Mouse (Mus musculus) ovary, postnatal 14 days (tissue): ENCODE measurements around the gene Castor2.

ENCODE experiments used
- DNase-seq: peaks from one replicate; pipeline ENCODE4 v3.0.0; 2022; ENCODE audit warnings: low spot score

The Castor2 gene

GRCm38 (mm10) chr5:134102720-134103119 lies 3.2 kb downstream of the Castor2 start:
- DNase-seq: no peak

- DNase-seq: no peak
Observed at GRCm38 (mm10) chr5:134105829-134106228, 6.3 kb downstream of the Castor2 start.

- no peak for DNase-seq
Observed at GRCm38 (mm10) chr5:134114981-134115380, 15.5 kb downstream of the Castor2 start.

GRCm38 (mm10) chr5:134115639-134116259 lies 16.2 kb downstream of the Castor2 start:
- DNase-seq: no peak

- DNase-seq: no peak
Observed at GRCm38 (mm10) chr5:134118798-134119407, 19.4 kb downstream of the Castor2 start.

GRCm38 (mm10) chr5:134119481-134120120 lies 20.1 kb downstream of the Castor2 start:
- no peak for DNase-seq

DNA sequence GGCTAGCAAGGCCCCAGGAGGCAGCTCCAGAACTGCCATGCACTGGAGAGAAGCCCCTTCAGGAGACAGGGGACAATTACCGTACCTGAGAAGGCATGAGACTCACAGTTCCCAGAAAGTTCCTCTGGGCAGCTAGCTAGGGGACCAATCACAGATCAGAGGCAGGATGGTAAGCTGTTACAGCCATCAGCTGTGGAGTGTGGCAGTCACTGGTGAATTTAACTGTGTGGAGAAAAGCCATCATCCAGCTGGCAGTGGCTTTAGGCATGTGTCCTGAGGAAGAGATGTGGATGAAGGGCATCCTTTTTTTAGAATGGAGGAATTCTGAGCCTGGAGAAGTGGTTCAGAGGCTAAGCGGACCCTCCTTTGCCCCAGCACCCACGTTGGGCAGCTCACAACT lies 20.6 kb downstream of the Castor2 start:
- DNase-seq: no peak

DNA sequence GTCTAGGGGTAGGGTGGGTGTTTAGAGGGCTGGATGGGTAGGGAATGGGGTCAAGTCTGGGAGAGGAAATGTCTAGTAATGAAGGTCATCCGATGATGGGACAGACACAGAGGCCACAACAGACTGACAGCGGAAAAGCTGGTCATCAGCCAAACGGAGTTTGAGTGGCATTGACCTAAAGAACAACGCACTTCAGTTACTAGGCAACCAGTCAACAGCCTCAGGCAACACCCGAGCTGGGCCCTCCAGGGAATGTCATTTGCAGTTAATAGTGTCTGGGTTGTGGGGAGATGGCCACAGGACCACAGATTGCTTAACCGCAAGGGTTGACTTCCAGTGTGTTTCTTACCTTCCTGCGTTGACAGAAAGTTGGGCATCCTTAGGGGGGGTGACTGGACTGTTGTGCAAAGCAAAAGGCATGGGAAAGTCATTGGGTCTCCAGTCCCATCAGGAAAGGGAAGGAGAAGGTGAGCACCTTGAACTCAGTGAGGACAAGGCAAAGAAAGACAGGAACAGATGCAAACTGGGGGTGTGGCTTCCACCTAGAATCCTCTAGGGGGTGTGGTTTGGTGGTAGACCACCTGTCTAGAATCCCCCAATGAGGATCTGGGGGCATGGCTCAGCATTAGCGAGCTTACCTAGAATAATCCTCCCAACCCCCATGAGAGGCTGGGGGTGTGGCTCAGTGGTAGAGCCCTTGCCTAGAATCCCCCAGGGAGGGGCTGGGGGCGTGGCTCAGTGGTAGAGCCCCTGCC lies 21.8 kb downstream of the Castor2 start:
- DNase-seq: no peak

DNA sequence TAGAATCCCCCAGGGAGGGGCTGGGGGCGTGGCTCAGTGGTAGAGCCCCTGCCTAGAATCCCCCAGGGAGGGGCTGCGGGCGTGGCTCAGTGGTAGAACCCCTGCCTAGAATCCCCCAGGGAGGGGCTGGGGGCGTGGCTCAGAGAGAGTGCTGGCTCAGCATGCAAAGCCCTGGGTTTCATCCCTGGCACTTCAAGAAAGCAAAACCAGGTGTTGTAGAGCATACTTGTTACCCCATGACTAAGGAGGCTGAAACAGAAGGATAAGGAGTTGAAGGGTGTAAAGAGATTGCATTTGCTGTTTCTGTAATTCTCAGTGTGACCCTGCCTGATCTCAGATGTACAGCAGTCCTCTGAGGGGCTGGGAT lies 22.4 kb downstream of the Castor2 start:
- no peak for DNase-seq

GRCm38 (mm10) chr5:134123846-134124245 lies 24.3 kb downstream of the Castor2 start:
- no peak for DNase-seq

- DNase-seq: no peak
Observed at GRCm38 (mm10) chr5:134126232-134126631, 26.7 kb downstream of the Castor2 start.

DNA sequence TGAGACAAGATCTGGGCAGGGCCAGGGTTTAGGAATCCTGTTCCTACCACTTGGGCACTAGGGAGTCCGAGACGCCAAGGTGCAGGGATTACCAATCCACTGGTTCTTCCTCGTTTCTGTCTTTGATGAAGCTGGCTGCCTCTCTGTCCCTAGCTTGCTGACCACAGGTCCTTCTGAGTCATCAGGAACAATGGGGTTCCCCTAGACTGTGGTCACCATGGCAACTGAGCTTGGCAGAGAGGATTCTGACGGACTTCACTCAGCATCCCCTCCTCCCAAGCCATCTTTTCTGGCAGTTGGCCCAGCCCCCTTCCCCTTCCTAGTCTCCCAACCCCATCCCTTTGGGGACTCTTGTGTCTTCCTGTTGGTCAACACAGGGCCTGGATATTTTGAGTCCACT lies 32.1 kb downstream of the Castor2 start:
- no peak for DNase-seq

GRCm38 (mm10) chr5:134136022-134136421 lies 36.5 kb downstream of the Castor2 start:
- DNase-seq: no peak

- no peak for DNase-seq
Observed at GRCm38 (mm10) chr5:134137933-134138332, 38.4 kb downstream of the Castor2 start.

DNA sequence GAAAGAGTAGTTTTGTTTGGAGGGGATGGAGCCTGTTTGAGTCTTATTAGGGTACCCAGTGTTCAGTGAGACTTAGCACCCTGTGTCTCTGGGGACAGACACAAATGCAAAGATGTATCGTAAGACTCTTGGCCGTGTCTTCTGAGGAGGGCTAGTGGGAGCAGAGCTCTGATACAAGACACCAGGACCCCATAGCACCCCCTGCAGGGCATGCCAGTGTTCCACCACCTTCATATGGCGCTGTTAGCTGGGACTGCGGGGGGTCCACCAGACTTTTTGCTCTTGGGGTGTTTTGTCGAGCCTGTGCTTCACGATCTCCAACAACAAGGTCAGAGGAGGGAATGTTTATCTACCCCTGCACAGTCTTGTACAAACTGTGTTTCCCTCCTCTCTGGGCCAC lies 39.9 kb downstream of the Castor2 start:
- no peak for DNase-seq

GRCm38 (mm10) chr5:134141236-134141635 lies 41.7 kb downstream of the Castor2 start:
- DNase-seq: no peak

DNA sequence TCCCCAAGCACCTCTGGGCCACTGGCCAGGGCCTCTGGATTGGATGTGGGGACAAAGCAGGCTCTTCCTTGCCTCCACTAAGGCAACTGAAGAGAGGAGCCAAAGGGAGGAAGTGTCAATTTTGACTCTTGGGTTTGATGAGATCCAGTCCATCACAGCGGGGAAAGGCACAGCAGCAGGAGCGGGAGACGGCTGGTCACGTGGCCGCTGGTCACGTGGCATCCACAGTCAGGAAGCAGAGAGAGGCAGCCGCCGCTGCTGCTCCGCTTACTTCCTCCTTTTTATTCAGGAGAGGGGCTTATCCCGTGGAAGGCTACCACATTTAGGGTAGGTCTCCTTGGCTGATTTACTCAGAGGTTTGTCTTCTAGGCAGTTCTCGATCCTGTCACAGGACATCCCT lies 42.9 kb downstream of the Castor2 start:
- DNase-seq: no peak

DNA sequence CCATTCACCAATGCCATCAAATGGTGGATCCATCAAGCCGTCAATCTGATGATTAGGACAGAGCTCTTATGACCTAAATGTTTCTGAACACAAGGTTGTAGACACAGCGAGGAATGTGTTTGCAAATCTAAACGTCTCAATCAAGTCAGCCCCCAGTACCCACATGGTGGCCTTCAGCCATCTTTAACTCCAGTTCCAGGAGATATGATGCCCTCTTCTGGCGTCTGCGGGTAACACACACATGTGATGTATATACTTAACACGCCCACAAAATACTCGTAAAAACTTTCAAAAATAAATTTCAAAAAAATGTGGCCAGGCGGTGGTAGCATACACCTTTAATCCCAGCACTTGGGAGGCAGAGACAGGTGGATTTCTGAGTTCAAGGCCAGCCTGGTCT lies 45.5 kb downstream of the Castor2 start:
- DNase-seq: no peak

GRCm38 (mm10) chr5:134147194-134147753 lies 47.8 kb downstream of the Castor2 start:
- DNase-seq: no peak

DNA sequence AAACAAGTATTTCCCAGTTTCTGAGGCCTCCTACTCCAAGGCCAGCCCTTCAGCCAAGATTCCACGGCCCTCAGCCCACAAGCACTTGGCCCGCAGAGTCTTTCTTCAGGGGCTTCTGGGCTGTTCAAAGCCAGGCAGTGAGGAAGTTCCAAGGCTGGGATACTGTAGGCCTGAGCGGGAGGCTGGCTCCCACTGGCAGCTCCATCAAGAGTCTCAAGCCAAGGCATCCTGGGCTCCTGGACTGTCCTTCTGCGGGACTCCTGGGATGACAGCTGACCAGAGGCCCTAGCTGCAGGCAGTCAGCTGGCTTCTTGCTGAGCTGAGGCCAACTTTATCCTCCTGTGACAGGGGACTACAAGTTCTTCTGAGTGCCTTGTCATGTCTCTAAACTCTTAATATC lies 48.6 kb downstream of the Castor2 start:
- no peak for DNase-seq

DNA sequence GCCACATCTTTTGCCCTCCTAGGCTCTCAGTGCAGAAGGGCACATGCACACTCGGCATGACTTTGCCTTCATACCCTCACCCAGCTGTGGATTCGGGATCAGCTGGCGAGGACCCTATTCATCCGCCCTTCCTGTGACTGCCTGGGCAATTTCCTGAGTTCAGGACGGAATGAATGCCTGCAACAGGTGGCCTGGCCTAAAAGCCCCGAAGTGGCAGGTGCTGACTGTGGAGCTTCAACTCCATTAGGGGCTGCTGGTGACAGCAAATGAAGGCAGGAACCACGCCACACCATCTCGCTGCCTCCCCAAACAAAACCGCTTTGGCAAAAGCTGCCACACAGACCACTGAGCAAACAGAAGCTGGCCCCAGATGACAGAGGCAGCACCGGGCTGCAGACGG lies 52.4 kb downstream of the Castor2 start:
- no peak for DNase-seq

- no peak for DNase-seq
Observed at GRCm38 (mm10) chr5:134155916-134156466, 56.5 kb downstream of the Castor2 start.
